Mouse (Mus musculus): ENCODE measurements at regions not wholly inside any gene's neighbourhood (a gene's known extent, or its start where the extent isn't known, plus 50 kb on each side); places are given as distances from the start of the nearest gene placed in this dataset.

DNA sequence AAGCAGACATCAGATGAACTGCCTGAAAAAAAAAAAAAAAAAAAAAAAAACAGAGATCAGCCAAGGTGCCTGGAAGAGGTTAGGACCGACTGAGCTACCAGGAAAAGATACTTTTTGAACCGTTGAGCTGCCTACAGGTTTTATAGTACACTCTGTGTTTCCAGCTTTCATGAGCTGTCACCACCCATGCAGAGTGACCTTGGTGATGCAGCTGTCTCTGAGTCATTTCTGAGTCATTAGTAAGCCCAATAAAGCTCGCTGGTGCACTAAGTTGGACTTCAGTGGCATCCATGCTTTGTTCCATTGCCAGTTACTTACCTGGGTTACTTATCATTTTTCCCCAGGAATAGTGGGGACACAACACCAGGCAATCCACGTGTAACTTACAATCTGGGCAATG, 592.9 kb upstream of the Arpp21 start:
- no peak overlapping the region for H3K9ac ChIP-seq (ENCODE audit: low read length)
- H3K27me3 ChIP-seq (ENCODE audit: control insufficient read depth, insufficient read depth, low read length): no peaks in the 10 kb centered on the region
- peaks cover 0 to 6% of the 10 kb centered on the region in 2 experiments; a peak in 2 of 4 replicates for H3K4me1 ChIP-seq (ENCODE audit: control insufficient read depth in 2 of 2, insufficient read depth in 2 of 2, low read length in 2 of 2)
- H3K9me3 ChIP-seq (ENCODE audit: control insufficient read depth, low read length): no peaks in the 10 kb centered on the region
- no peak overlapping the region for H3K4me3 ChIP-seq (ENCODE audit: control insufficient read depth in 1 of 2, insufficient read depth in 1 of 2, low read depth in 1 of 2, low read length in 2 of 2)
- ATAC-seq (ENCODE audit: insufficient number of reproducible peaks, insufficient read depth, low FRiP score, low read depth): no peak
- WGBS: 55% methylated on average over 4 of the region's 4 CpGs
- no peak overlapping the region for H3K27ac ChIP-seq (replicated peaks in 1 of 2; ENCODE audit: control insufficient read depth in 1 of 2, insufficient read depth in 1 of 2, low read depth in 2 of 2, low read length in 2 of 2)
- no peak overlapping the region for H3K4me2 ChIP-seq (ENCODE audit: low read length)
- no peaks in the 10 kb centered on the region for H3K36me3 ChIP-seq (ENCODE audit: control insufficient read depth, insufficient read depth, low read length)

DNA sequence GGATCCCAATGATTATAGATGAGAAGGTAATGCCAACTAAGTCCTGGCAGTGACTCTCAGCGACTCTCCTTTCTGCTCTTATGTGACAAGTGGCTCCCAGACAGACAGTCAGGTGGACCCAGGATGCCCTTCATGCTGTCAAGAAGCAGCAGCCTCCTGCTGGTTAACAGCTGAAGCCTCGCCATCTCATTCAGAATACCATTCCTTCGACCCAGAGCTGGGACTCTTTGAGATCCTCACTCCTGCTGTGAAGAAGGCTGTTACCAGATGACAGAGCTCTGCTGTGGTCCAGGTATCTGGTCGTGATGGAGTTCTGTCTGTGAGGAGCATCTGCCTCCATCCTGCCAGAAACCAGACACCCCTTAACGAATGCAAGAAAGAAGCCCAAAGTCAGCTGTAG, 590.9 kb upstream of the Arpp21 start:
- no peaks in the 10 kb centered on the region for H3K27me3 ChIP-seq (ENCODE audit: control insufficient read depth, insufficient read depth, low read length)
- no peak overlapping the region for H3K27ac ChIP-seq (replicated peaks in 1 of 2; ENCODE audit: control insufficient read depth in 1 of 2, insufficient read depth in 1 of 2, low read depth in 2 of 2, low read length in 2 of 2)
- no peak overlapping the region for H3K4me2 ChIP-seq (ENCODE audit: low read length)
- no peaks in the 10 kb centered on the region for H3K9me3 ChIP-seq (ENCODE audit: control insufficient read depth, low read length)
- H3K9ac ChIP-seq (ENCODE audit: low read length): no peak overlapping the region
- H3K4me1 ChIP-seq (ENCODE audit: control insufficient read depth in 2 of 2, insufficient read depth in 2 of 2, low read length in 2 of 2): peaks cover 0 to 3% of the 10 kb centered on the region in 2 experiments; a peak in 2 of 4 replicates
- H3K36me3 ChIP-seq (ENCODE audit: control insufficient read depth, insufficient read depth, low read length): no peaks in the 10 kb centered on the region
- WGBS: 20% methylated on average over 5 of the region's 5 CpGs
- no peak overlapping the region for H3K4me3 ChIP-seq (ENCODE audit: control insufficient read depth in 1 of 2, insufficient read depth in 1 of 2, low read depth in 1 of 2, low read length in 2 of 2)
- no peak for ATAC-seq (ENCODE audit: insufficient number of reproducible peaks, insufficient read depth, low FRiP score, low read depth)

DNA sequence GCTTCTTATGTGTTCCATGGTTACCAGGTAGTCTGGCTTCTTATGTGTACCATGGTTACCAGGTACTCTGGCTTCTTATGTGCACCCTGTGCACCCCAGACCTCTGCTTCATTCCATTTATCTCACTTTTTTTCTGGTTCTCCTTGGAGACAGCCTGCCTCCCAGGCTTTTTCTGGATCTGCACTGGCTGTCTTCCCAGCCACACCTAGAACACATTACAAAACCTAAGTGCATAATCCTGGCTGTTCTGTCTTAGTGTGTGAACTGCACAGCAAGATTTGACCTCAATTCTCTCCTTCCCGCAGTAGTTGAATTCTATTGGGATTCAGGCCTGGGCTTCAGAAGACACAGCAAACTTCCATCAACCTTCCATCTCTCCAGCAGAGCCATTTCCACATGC, 586.2 kb upstream of the Arpp21 start:
- Histone ChIP-seq H3K27ac (replicated peaks in 1 of 2; ENCODE audit: control insufficient read depth in 1 of 2, insufficient read depth in 1 of 2, low read depth in 2 of 2, low read length in 2 of 2) (no peak overlapping the region), H3K4me3 (ENCODE audit: control insufficient read depth in 1 of 2, insufficient read depth in 1 of 2, low read depth in 1 of 2, low read length in 2 of 2) (no peak overlapping the region), H3K4me2 (ENCODE audit: low read length) (no peak overlapping the region), H3K9me3 (ENCODE audit: control insufficient read depth, low read length) (no peaks in the 10 kb centered on the region), H3K4me1 (ENCODE audit: control insufficient read depth in 2 of 2, insufficient read depth in 2 of 2, low read length in 2 of 2) (no peaks in the 10 kb centered on the region; a peak in 2 of 4 replicates), H3K36me3 (ENCODE audit: control insufficient read depth, insufficient read depth, low read length) (no peaks in the 10 kb centered on the region), H3K27me3 (ENCODE audit: control insufficient read depth, insufficient read depth, low read length) (no peaks in the 10 kb centered on the region), H3K9ac (ENCODE audit: low read length) (no peak overlapping the region)
- 85% methylated on average over 1 of the region's 1 CpGs for WGBS
- no peak for ATAC-seq (ENCODE audit: insufficient number of reproducible peaks, insufficient read depth, low FRiP score, low read depth)

DNA sequence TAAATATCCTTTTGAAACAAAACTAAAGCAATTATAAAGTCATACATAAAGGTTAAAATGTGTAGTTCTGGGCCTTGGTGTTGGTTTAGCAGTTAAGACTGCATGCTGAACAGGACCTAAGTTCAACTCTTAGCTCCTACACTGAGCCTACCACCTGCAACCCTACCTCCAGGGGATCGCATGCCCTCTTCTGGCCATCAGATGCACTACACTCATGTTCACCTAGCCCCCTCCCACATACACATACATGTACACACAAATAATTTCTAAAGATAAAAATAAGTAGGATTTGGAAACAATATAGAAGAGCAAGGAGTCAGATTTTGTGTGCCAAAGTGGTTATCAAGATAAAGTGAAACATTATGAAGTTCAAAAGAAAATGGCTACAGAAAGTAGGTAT, 576.2 kb upstream of the Arpp21 start:
- Histone ChIP-seq H3K9ac (ENCODE audit: low read length) (no peak overlapping the region), H3K4me1 (ENCODE audit: control insufficient read depth in 2 of 2, insufficient read depth in 2 of 2, low read length in 2 of 2) (no peaks in the 10 kb centered on the region), H3K4me3 (ENCODE audit: control insufficient read depth in 1 of 2, insufficient read depth in 1 of 2, low read depth in 1 of 2, low read length in 2 of 2) (no peak overlapping the region), H3K9me3 (ENCODE audit: control insufficient read depth, low read length) (no peaks in the 10 kb centered on the region), H3K27me3 (ENCODE audit: control insufficient read depth, insufficient read depth, low read length) (no peaks in the 10 kb centered on the region), H3K4me2 (ENCODE audit: low read length) (no peak overlapping the region), H3K27ac (replicated peaks in 1 of 2; ENCODE audit: control insufficient read depth in 1 of 2, insufficient read depth in 1 of 2, low read depth in 2 of 2, low read length in 2 of 2) (no peak overlapping the region), H3K36me3 (ENCODE audit: control insufficient read depth, insufficient read depth, low read length) (no peaks in the 10 kb centered on the region)
- no peak for ATAC-seq (ENCODE audit: insufficient number of reproducible peaks, insufficient read depth, low FRiP score, low read depth)
- 50% methylated on average over 1 of the region's 1 CpGs for WGBS

DNA sequence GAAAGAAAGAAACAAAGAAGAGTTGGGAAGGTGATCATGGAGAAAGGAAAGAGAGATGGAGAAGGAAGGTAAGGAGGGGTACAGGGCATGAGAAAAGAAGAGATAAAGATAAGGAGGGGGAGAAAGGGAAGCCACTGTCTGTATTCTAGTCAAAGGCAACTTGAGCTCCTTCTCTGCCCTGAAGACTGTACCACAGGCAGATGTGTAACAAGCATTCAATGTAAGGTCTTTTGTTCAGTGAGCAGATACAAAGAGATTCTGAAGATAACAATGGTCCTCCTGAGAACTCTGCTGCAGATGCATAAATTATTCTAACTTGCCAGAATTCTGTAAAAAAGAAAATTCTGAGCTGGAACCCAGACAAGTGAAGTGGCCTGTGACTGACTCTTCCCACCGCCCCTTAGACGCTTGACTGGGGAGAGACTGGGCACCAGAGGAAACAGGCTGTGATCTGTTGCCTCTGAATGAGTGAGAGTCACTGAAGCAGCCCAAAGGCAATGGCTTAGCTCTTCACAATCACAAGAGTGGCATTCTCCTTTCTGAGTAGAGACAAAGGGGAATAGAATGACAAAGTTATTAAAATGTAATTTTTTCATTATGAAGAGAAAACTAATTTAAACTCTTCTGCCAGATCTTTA, 564.0 kb upstream of the Arpp21 start:
- H3K9ac ChIP-seq (ENCODE audit: low read length): no peak overlapping the region
- H3K9me3 ChIP-seq (ENCODE audit: control insufficient read depth, low read length): no peaks in the 10 kb centered on the region
- ATAC-seq (ENCODE audit: insufficient number of reproducible peaks, insufficient read depth, low FRiP score, low read depth): no peak
- H3K36me3 ChIP-seq (ENCODE audit: control insufficient read depth, insufficient read depth, low read length): no peaks in the 10 kb centered on the region
- H3K4me2 ChIP-seq (ENCODE audit: low read length): no peak overlapping the region
- no peak overlapping the region for H3K4me3 ChIP-seq (ENCODE audit: control insufficient read depth in 1 of 2, insufficient read depth in 1 of 2, low read depth in 1 of 2, low read length in 2 of 2)
- H3K27ac ChIP-seq (replicated peaks in 1 of 2; ENCODE audit: control insufficient read depth in 1 of 2, insufficient read depth in 1 of 2, low read depth in 2 of 2, low read length in 2 of 2): no peak overlapping the region
- no peaks in the 10 kb centered on the region for H3K27me3 ChIP-seq (ENCODE audit: control insufficient read depth, insufficient read depth, low read length)
- no peaks in the 10 kb centered on the region for H3K4me1 ChIP-seq (ENCODE audit: control insufficient read depth in 2 of 2, insufficient read depth in 2 of 2, low read length in 2 of 2)
- WGBS: 71% methylated on average over 2 of the region's 2 CpGs

DNA sequence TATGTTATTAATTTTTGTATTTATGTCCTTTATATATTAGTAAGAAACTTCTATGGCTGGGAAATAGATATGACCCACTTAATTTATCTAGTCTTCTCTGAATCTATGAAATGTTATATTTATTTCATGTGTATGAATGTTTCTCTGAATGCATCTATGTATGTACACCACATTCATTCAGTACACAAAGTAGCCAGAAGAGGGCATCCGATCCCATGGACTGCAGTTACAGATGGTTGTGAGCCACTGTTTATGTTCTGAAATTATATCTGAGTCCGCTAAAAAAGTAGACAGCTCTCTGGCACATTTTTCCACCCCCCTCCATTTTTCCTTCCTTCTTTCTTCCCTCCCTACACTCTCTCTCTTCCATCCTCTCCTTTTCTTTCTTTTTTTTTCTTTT, 557.8 kb upstream of the Arpp21 start:
- WGBS: 58% methylated on average over 2 of the region's 2 CpGs
- H3K9me3 ChIP-seq (ENCODE audit: control insufficient read depth, low read length): no peaks in the 10 kb centered on the region

DNA sequence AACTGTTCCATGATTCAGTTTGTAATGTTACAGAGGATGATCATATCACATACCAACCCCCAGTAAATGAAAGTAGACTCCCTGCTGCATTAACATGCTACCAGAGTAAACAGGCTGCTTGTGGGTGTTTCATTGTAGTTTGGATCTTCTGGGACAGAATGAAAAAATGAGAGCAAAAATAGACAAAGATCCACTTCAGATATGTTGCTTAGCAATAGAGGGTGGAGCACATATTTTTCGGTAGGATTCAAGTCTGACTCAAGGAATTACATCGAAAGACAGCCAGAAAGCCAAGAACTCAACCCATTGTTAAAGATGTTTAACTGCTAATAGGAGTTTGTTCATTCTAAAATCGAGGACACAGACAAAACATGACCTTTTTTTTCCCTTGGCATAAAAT, 536.2 kb upstream of the Arpp21 start:
- ATAC-seq (ENCODE audit: insufficient number of reproducible peaks, insufficient read depth, low FRiP score, low read depth): no peak
- Histone ChIP-seq H3K4me2 (ENCODE audit: low read length) (no peak overlapping the region), H3K9me3 (ENCODE audit: control insufficient read depth, low read length) (no peaks in the 10 kb centered on the region), H3K4me1 (ENCODE audit: control insufficient read depth in 2 of 2, insufficient read depth in 2 of 2, low read length in 2 of 2) (no peaks in the 10 kb centered on the region), H3K27me3 (ENCODE audit: control insufficient read depth, insufficient read depth, low read length) (no peaks in the 10 kb centered on the region), H3K27ac (replicated peaks in 1 of 2; ENCODE audit: control insufficient read depth in 1 of 2, insufficient read depth in 1 of 2, low read depth in 2 of 2, low read length in 2 of 2) (no peak overlapping the region), H3K4me3 (ENCODE audit: control insufficient read depth in 1 of 2, insufficient read depth in 1 of 2, low read depth in 1 of 2, low read length in 2 of 2) (no peak overlapping the region), H3K36me3 (ENCODE audit: control insufficient read depth, insufficient read depth, low read length) (no peaks in the 10 kb centered on the region), H3K9ac (ENCODE audit: low read length) (no peak overlapping the region)
- 70% methylated on average over 3 of the region's 3 CpGs for WGBS

More for the DNA sequence above, 557.8 kb upstream of the Arpp21 start:
- Histone ChIP-seq H3K9ac (ENCODE audit: low read length) (no peak overlapping the region), H3K4me1 (ENCODE audit: control insufficient read depth in 2 of 2, insufficient read depth in 2 of 2, low read length in 2 of 2) (no peaks in the 10 kb centered on the region), H3K4me2 (ENCODE audit: low read length) (no peak overlapping the region), H3K27me3 (ENCODE audit: control insufficient read depth, insufficient read depth, low read length) (no peaks in the 10 kb centered on the region), H3K27ac (replicated peaks in 1 of 2; ENCODE audit: control insufficient read depth in 1 of 2, insufficient read depth in 1 of 2, low read depth in 2 of 2, low read length in 2 of 2) (no peak overlapping the region), H3K4me3 (ENCODE audit: control insufficient read depth in 1 of 2, insufficient read depth in 1 of 2, low read depth in 1 of 2, low read length in 2 of 2) (no peak overlapping the region), H3K36me3 (ENCODE audit: control insufficient read depth, insufficient read depth, low read length) (no peaks in the 10 kb centered on the region)
- no peak for ATAC-seq (ENCODE audit: insufficient number of reproducible peaks, insufficient read depth, low FRiP score, low read depth)

DNA sequence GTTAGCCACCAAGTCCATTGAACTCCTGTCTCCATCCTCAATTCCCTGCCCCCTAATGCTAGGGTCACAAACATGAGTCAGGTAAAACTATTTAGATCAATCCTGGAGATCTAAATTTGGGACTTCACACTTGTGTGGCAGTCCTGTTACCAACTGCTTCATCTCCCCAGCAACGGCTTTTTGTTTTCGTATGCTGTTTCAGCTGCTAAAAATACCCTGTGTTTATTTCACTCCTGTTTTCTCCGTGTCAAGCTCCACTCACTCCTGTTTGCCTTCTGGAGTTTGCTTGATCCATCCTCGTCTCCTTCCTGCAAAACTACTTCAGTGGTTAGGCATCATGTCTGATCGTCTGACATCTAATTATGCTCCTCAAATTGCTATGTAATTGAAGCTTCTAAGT, 508.9 kb upstream of the Arpp21 start:
- H3K9me3 ChIP-seq (ENCODE audit: control insufficient read depth, low read length): no peaks in the 10 kb centered on the region
- H3K27me3 ChIP-seq (ENCODE audit: control insufficient read depth, insufficient read depth, low read length): no peaks in the 10 kb centered on the region
- 35% methylated on average over 5 of the region's 5 CpGs for WGBS
- no peaks in the 10 kb centered on the region for H3K36me3 ChIP-seq (ENCODE audit: control insufficient read depth, insufficient read depth, low read length)
- H3K27ac ChIP-seq (replicated peaks in 1 of 2; ENCODE audit: control insufficient read depth in 1 of 2, insufficient read depth in 1 of 2, low read depth in 2 of 2, low read length in 2 of 2): no peak overlapping the region
- ATAC-seq (ENCODE audit: insufficient number of reproducible peaks, insufficient read depth, low FRiP score, low read depth): no peak
- H3K9ac ChIP-seq (ENCODE audit: low read length): no peak overlapping the region
- H3K4me1 ChIP-seq (ENCODE audit: control insufficient read depth in 2 of 2, insufficient read depth in 2 of 2, low read length in 2 of 2): no peaks in the 10 kb centered on the region
- no peak overlapping the region for H3K4me2 ChIP-seq (ENCODE audit: low read length)
- no peak overlapping the region for H3K4me3 ChIP-seq (ENCODE audit: control insufficient read depth in 1 of 2, insufficient read depth in 1 of 2, low read depth in 1 of 2, low read length in 2 of 2)

Measured in heart, embryonic 14.5 days (tissue).